Mouse (Mus musculus): ENCODE measurements around the gene Map4k2.

GRCm38 (mm10) chr19:6313796-6314195, 27.1 kb upstream of the Map4k2 start:
- TF ChIP-seq CTCF (IDR thresholded peaks at IDR 0.05; ENCODE audit: low read depth, low read length) = no peak
- TF ChIP-seq POLR2A (IDR thresholded peaks at IDR 0.05; ENCODE audit: insufficient read depth, low read length) = no peak

Measured in ES-Bruce4 (cell line).